Mouse (Mus musculus) thymus, adult 2 months (tissue): ENCODE data around the gene Itpr2. TPM values are rescaled to one million over a fixed set of nuclear protein-coding genes. Genes with fewer than 3 reads are reported as not detected.

Experiments used
- DNase-seq: peaks from one replicate; pipeline ENCODE4 v3.0.0; 2021
- H3K27ac ChIP-seq: fragments of 200-500 bp; 2 replicates; pipeline ENCODE4 v1.5.1; 2012; ENCODE audit warnings: low read length, control low read depth; ENCODE audit not compliant: control insufficient read depth, insufficient read depth
- H3K27me3 ChIP-seq: fragments of 200-500 bp; 2 replicates; pipeline ENCODE4 v1.6.1; 2012; ENCODE audit warnings: mild to moderate bottlenecking, low read length, moderate library complexity, mixed read lengths; ENCODE audit not compliant: control insufficient read depth, insufficient read depth
- H3K36me3 ChIP-seq: fragments of 200-500 bp; 2 replicates; pipeline ENCODE4 v1.6.1; 2012; ENCODE audit warnings: mild to moderate bottlenecking, low read length, moderate library complexity; ENCODE audit not compliant: control insufficient read depth, insufficient read depth
- H3K4me1 ChIP-seq: fragments of 200-500 bp; replicated peaks from 2 replicates; pipeline ENCODE4 v1.6.1; 2012; ENCODE audit warnings: low read length; ENCODE audit not compliant: control insufficient read depth, insufficient read depth
- H3K4me3 ChIP-seq: fragments of 200-500 bp; 2 replicates; pipeline ENCODE4 v1.5.1; 2012; ENCODE audit warnings: mild to moderate bottlenecking, low read length, control low read depth, moderate library complexity; ENCODE audit not compliant: control insufficient read depth, insufficient read depth
- CTCF ChIP-seq: fragments of 200-500 bp; IDR thresholded peaks from 2 replicates; pipeline ENCODE4 v1.5.1; 2012; ENCODE audit warnings: mild to moderate bottlenecking, control low read depth, low read length, moderate library complexity, borderline replicate concordance; ENCODE audit not compliant: control insufficient read depth, poor library complexity, insufficient read depth; ENCODE audit errors: extremely low read depth
- POLR2A ChIP-seq: fragments of 200-500 bp; IDR thresholded peaks from 2 replicates; pipeline ENCODE4 v1.6.1; 2012; ENCODE audit warnings: mild to moderate bottlenecking, low read length, control low read depth, moderate library complexity; ENCODE audit not compliant: control insufficient read depth, poor library complexity, insufficient read depth; ENCODE audit errors: extremely low read depth
- WGBS: fragments of 180-500 bp; shearing (Covaris S2); methylation state at CpG from one replicate; pipeline ENCODE4 v1.1.7; 2018; 5-methylcytosine and 5-hydroxymethylcytosine counted together
- polyA plus RNA-seq: library from polyadenylated mRNA; depleted of rRNA; stranded (reverse); fragments of >200 nt; gene quantifications from 2 replicates; pipeline ENCODE4 v1.2.3, GENCODE M21; 2012

The Itpr2 gene
- polyA plus RNA-seq, 1 experiment = 60.3 TPM

DNA sequence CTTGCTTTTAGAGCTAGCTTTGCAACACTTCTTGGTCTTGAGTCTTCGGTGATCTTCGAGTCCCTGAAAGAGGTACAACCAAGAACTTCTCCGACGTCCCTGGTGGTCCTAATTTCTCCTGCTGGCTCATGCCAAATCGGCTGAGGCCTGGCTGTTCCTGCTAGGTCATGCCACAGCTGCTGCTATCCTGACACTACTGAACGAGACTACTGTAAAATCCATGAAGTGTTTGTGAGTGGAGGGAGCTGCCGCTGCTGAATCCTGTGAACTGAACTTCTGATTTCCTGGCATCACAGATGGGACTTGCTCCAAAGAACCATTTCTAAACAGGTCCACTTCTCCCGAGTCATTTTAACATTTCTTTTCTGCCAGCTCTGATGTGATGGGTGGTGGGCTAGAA lies 11.4 kb upstream of the Itpr2 start:
- H3K36me3 ChIP-seq = no peaks in the 10 kb centered on the region
- peak overlapping the region; percentile 11 for H3K27ac ChIP-seq
- TF ChIP-seq POLR2A = no peak
- TF ChIP-seq CTCF = no peak
- DNase-seq = no peak
- 93% methylated on average over 8 of the region's 8 CpGs for WGBS
- H3K4me1 ChIP-seq = peaks cover 45% of the 10 kb centered on the region
- no peak overlapping the region for H3K4me3 ChIP-seq
- no peaks in the 10 kb centered on the region for H3K27me3 ChIP-seq

DNA sequence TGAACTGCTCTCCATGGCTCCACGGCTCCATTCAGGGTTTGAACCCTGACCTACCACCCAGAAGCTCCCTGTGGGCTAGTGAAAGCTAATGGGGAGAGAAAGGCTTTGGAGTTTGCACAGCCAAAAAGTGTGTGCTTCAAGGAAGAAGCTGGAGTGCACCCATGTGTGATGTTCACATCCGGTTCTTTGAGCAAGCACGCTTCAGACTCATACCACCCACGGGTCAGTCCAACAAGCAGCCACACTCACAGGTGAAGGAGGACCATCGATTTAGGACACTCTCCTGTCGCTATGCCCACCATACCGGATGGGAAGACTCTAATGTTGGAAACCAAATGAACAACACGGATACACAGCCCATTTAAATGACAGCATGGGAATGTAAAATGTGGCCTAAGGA lies 9.5 kb upstream of the Itpr2 start:
- Histone ChIP-seq H3K27ac (no peak overlapping the region), H3K4me3 (no peak overlapping the region), H3K27me3 (no peaks in the 10 kb centered on the region), H3K36me3 (no peaks in the 10 kb centered on the region), H3K4me1 (peaks cover 43% of the 10 kb centered on the region)
- TF ChIP-seq POLR2A (no peak), CTCF (no peak)
- 98% methylated on average over 8 of the region's 8 CpGs for WGBS
- DNase-seq = no peak

DNA sequence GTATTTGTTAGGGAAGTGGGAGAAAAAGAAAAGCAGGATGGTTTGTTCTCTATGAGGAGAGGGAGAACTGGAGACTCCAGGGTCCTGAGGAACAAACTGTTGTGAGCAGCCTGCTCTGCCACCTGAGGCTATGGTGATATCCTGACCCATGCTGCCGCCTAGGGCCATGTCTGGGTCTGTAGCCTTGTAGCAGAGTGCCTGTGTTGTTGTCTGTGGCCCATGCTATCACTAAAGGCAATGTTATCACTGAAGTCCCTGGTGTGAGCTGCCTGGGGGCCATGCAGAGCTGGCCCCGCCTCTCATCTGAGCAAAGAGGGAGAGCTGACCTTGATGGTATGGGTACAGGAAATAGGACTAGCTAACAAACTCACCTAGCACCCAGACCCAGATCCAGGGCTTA lies 7.9 kb upstream of the Itpr2 start:
- Histone ChIP-seq H3K27ac (no peak overlapping the region), H3K4me1 (peaks cover 32% of the 10 kb centered on the region), H3K27me3 (no peaks in the 10 kb centered on the region), H3K4me3 (no peak overlapping the region), H3K36me3 (no peaks in the 10 kb centered on the region)
- TF ChIP-seq CTCF = no peak
- TF ChIP-seq POLR2A = no peak
- 97% methylated on average over 2 of the region's 2 CpGs for WGBS
- no peak for DNase-seq

DNA sequence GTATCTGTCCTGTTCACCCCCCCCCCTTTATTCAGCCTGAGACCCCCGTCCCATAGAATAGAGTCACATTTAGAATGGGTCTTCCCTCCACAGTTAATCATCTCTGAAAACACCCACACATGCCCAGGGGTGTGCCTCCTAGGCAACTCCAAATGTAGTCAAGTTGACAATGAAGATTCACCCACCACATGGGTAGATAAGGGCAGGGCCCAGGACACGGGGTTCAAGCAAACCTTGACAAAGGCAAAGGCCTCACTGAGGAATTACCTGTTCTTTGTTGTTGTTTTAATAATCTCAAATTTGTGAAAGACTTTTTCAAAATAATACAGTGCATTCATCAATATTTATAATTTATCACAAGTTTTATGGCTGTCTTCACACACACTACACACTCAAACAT lies 2.4 kb upstream of the Itpr2 start:
- H3K36me3 ChIP-seq = no peaks in the 10 kb centered on the region
- TF ChIP-seq CTCF = no peak
- no peak for TF ChIP-seq POLR2A
- peaks cover 20% of the 10 kb centered on the region for H3K4me1 ChIP-seq
- no peak overlapping the region for H3K27ac ChIP-seq
- DNase-seq = no peak
- 90% methylated on average over 2 of the region's 2 CpGs for WGBS
- H3K4me3 ChIP-seq = no peak overlapping the region
- H3K27me3 ChIP-seq = no peaks in the 10 kb centered on the region

DNA sequence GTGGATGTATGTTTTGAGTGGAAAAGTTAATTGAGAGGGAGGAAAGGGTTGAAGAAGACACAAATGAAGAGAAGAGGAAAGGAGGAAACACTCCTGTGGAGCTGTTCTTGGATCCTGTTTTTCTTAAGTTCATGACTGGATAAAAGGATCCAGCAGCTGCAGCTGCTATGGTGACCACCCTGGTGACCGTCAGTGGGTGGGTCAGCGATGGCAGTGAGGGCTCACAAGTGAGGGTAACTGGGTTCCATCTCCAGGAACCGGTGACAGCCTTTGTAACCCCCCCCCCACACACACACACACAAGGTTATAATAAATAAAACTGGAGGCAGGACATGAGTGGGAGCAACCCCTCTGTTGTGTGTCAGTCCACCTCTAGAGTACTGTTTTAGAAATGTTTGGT lies 833 bp upstream of the Itpr2 start:
- H3K4me1 ChIP-seq = peaks cover 26% of the 10 kb centered on the region
- no peaks in the 10 kb centered on the region for H3K36me3 ChIP-seq
- no peak for DNase-seq
- H3K27ac ChIP-seq = no peak overlapping the region
- no peak for TF ChIP-seq POLR2A
- TF ChIP-seq CTCF = no peak
- peak overlapping the region; percentile 82 for H3K4me3 ChIP-seq
- no peaks in the 10 kb centered on the region for H3K27me3 ChIP-seq
- WGBS = 70% methylated on average over 3 of the region's 3 CpGs

DNA sequence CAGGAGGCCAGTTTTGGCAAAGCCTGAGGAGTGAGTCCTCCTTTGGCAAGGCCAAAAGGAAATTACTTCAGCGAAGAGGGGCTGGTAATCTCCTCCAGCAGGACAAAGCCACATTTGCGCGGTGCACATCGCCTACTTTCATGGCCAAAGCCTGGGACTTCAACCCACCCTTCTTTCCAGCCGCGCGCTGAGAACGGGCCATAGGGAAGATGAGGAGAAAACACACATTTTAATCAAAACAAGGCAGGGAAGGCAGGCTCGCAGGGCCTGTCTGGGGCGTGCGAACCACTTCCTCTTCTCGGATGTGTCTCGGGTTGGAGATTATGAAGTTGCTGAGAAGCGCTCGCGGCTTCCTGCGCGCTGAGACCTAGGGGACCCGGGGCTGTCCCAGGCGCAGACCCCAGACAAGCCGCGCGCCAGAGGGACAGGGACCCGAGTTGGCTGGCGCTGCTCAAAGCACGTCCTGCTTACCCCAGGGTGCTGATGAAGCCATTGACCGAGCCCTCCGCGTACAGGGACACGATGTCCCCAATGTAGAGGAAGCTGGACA lies 632 bp downstream of the Itpr2 start:
- Histone ChIP-seq H3K4me3 (peak overlapping the region; percentile 82), H3K4me1 (peaks cover 30% of the 10 kb centered on the region), H3K36me3 (no peaks in the 10 kb centered on the region), H3K27me3 (no peaks in the 10 kb centered on the region), H3K27ac (peak overlapping the region; percentile 82)
- peak; percentile 81 for DNase-seq
- TF ChIP-seq CTCF (peak; percentile 10; the same call in 1 of the 2 replicates), POLR2A (no peak; the same call in 1 of the 2 replicates)
- under 1% methylated on average over 30 of the region's 30 CpGs for WGBS

DNA sequence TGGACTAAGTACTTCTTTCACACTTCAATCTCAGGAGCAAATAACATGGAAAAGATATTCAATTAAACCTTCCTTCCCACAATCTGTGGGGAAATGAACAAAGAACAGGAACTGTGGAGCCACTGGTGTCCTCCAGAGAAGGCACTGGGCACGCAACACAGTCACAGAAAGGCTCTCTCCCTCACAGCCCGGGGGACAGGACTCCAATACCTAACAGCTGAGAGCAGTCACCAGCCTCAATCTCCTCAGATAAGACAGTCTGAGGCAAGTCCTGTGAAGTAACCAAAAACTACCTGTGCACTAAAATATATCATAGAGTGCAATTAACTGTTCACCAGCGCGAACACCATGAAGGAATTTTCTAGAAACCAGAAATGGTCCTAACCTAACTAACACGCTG lies 1.3 kb downstream of the Itpr2 start:
- 20% methylated on average over 5 of the region's 5 CpGs for WGBS
- TF ChIP-seq POLR2A = no peak
- no peak for TF ChIP-seq CTCF
- peak overlapping the region; percentile 82 for H3K4me3 ChIP-seq
- no peaks in the 10 kb centered on the region for H3K36me3 ChIP-seq
- no peak for DNase-seq
- H3K27me3 ChIP-seq = no peaks in the 10 kb centered on the region
- peak overlapping the region; percentile 82 for H3K27ac ChIP-seq
- peaks cover 30% of the 10 kb centered on the region for H3K4me1 ChIP-seq
